Mouse (Mus musculus) fat pad, adult 2 months (tissue): ENCODE measurements around the gene Wrap73.

Source experiments
- DNase-seq: peaks from one replicate; pipeline ENCODE4 v3.0.0-alpha.2; 2011; ENCODE audit warnings: low read depth, low spot score; ENCODE audit errors: extremely low read depth

Gene Wrap73

GRCm38 (mm10) chr4:154142211-154143040 is at the start of gene Wrap73:
Wrap73 (plus strand) TSS chr4:154142372.
- DNase-seq = peak; percentile 46

GRCm38 (mm10) chr4:154093210-154093609 is 49.0 kb upstream of the Wrap73 start:
- no peak for DNase-seq

GRCm38 (mm10) chr4:154096111-154096510 is 46.1 kb upstream of the Wrap73 start:
- no peak for DNase-seq

GRCm38 (mm10) chr4:154099361-154099760 is 42.8 kb upstream of the Wrap73 start:
- DNase-seq = no peak

- DNase-seq = no peak
Observed at GRCm38 (mm10) chr4:154103386-154103785, 38.8 kb upstream of the Wrap73 start.

- DNase-seq = no peak
Observed at GRCm38 (mm10) chr4:154103912-154104311, 38.3 kb upstream of the Wrap73 start.

- DNase-seq = no peak
Observed at GRCm38 (mm10) chr4:154105381-154106001, 36.7 kb upstream of the Wrap73 start.

GRCm38 (mm10) chr4:154106497-154107061 is 35.6 kb upstream of the Wrap73 start:
- DNase-seq = no peak

GRCm38 (mm10) chr4:154109216-154109849 is 32.8 kb upstream of the Wrap73 start:
- no peak for DNase-seq

- DNase-seq = no peak
Observed at GRCm38 (mm10) chr4:154109850-154110243, 32.3 kb upstream of the Wrap73 start.

GRCm38 (mm10) chr4:154116421-154116820 is 25.8 kb upstream of the Wrap73 start:
- no peak for DNase-seq

- DNase-seq = no peak
Observed at GRCm38 (mm10) chr4:154118782-154119181, 23.4 kb upstream of the Wrap73 start.

GRCm38 (mm10) chr4:154119208-154119607 is 23.0 kb upstream of the Wrap73 start:
- DNase-seq = no peak

GRCm38 (mm10) chr4:154121800-154122199 is 20.4 kb upstream of the Wrap73 start:
- DNase-seq = no peak

GRCm38 (mm10) chr4:154122374-154122773 is 19.8 kb upstream of the Wrap73 start:
- no peak for DNase-seq

- no peak for DNase-seq
Observed at GRCm38 (mm10) chr4:154123553-154123952, 18.6 kb upstream of the Wrap73 start.

GRCm38 (mm10) chr4:154125202-154125601 is 17.0 kb upstream of the Wrap73 start:
- no peak for DNase-seq

GRCm38 (mm10) chr4:154127273-154127672 is 14.9 kb upstream of the Wrap73 start:
- no peak for DNase-seq

- no peak for DNase-seq
Observed at GRCm38 (mm10) chr4:154129950-154130349, 12.2 kb upstream of the Wrap73 start.

GRCm38 (mm10) chr4:154131894-154132293 is 10.3 kb upstream of the Wrap73 start:
- DNase-seq = no peak

GRCm38 (mm10) chr4:154134803-154135202 is 7.4 kb upstream of the Wrap73 start:
- no peak for DNase-seq

- DNase-seq = no peak
Observed at GRCm38 (mm10) chr4:154137139-154137538, 5.0 kb upstream of the Wrap73 start.
